Mouse (Mus musculus) kidney, adult 18-20 months (tissue): Measurements from ENCODE around the gene Il18rap.
A peak's percentile ranks its signal among the peaks of the same experiment; 100 is the strongest.
"Not testable (repeated sequence)": the region's sequence is repeated elsewhere in the genome, so short reads cannot be mapped to it uniquely, and the experiment has no call there.

Experiments
- DNase-seq: peaks from one replicate; pipeline ENCODE4 v3.0.0; 2021

Il18rap gene

DNA sequence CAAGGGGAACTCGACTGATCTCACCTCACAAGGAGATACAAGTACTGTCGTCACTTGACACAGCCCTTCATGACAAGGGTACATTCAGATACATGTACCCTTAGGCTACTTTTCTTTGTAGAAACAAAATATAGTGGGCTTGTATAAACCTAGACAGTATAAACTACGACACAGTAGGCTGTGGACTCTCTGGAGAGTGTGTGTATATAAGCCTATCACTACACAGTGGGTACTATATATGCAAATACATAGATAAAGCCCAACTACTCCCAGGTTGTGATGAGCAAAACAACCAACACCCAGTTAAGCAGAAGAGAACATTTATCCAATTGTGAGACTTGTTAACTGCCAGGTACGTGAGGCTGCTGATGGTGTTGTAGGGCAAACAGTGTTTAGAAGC lies 31.5 kb downstream of the Il18rap start:
- DNase-seq: no peak

- DNase-seq: no peak
These were observed 32.0 kb downstream of the Il18rap start for GRCm38 (mm10) chr1:40547064-40547572.

DNA sequence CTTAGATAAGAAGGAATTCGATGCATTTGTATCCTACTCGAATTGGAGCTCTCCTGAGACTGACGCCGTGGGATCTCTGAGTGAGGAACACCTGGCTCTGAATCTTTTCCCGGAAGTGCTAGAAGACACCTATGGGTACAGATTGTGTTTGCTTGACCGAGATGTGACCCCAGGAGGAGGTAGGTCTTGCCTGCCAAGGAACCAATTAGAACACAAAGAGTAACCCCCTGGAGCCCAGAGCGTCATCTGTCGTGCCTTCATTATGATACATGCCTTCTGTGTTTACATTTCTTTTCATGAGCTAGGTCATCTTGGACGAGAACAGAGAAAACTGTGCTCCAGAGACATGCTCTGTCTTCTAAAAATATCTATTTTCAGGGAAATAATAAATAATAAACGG lies 32.6 kb downstream of the Il18rap start:
- DNase-seq: no peak

GRCm38 (mm10) chr1:40569374-40569773 lies 54.2 kb downstream of the Il18rap start:
- no peak for DNase-seq

- DNase-seq: peak; percentile 58
These were observed 64.6 kb downstream of the Il18rap start, which contains the start of gene Slc9a4 for GRCm38 (mm10) chr1:40579784-40580183. TSS of gene Slc9a4 (plus strand) at chr1:40580081.

DNA sequence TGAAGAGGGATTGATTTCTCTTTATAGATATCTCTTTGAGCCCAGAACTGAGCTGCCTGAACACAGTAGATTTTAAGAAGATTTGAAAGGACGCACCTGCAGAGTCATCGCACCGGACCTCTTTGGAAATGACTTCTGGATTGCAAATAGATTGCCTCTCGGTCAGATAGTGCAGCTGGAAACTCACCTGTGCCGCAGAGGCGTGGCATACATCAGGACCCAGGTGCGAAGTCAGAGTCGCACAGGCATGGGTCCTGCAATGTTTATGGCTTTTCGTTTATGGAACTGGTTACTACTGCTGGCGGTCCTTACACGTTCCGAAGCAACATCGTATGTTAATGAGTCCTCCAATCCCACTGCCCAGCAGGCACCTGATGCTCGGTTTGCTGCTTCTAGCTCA lies 65.1 kb downstream of the Il18rap start:
- DNase-seq: no peak

DNA sequence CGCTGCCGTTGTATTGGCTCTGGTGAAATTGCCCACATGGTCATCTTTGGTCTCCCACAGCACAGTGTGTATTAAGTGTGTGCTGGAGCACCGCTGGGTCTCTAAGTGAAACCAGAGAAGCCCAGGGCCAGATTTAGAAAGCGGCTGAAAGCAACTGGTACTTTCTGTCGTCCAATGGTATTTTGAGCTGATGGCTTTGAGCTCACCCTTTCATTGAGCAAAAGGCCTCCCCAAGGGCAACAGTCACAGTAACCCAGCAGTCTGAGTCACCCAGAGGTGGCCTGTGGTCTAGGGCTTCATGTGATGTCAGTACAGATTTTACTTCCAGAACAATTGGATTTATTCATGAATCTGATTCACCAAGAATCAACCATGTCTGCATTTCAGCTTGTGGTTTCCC lies 71.6 kb downstream of the Il18rap start:
- no peak for DNase-seq

- no peak for DNase-seq
These were observed 75.8 kb downstream of the Il18rap start for GRCm38 (mm10) chr1:40590931-40591330.

DNA sequence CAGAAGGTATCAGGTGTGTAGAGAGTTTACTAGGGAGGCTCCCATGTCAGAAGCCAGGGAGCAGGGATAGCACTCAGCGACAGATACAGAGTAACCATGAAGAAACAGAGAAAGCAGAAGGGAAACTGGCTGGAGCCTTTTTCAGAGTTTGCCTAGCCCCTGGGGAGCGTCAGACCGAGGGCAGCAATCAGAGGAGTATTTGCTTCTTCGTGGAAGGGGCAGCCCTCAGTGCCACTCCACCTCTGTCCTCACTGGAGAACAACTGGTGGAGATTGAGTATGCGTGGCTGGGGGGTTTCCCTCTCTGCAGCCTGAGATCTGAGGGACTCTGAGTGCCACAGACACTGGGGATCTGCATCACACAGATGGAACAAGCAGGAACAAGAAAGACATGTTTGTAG lies 82.7 kb downstream of the Il18rap start:
- DNase-seq: no peak

- not testable (repeated sequence) for DNase-seq
These were observed 84.5 kb downstream of the Il18rap start for GRCm38 (mm10) chr1:40599661-40600060.

GRCm38 (mm10) chr1:40600394-40601327 lies 85.5 kb downstream of the Il18rap start:
- no peak for DNase-seq
